Mouse (Mus musculus) lung, adult 2 months (tissue): ENCODE measurements around the gene Psmd1.

Experiments
- CTCF ChIP-seq: fragments of 200-500 bp; IDR thresholded peaks from 2 replicates; pipeline ENCODE4 v1.5.1; 2011; ENCODE audit warnings: mild to moderate bottlenecking, low read length, control low read depth; ENCODE audit not compliant: insufficient read depth
- POLR2A ChIP-seq: fragments of 200-500 bp; IDR thresholded peaks from 2 replicates; pipeline ENCODE4 v1.6.1; 2011; ENCODE audit warnings: low read depth, mild to moderate bottlenecking, control low read depth, low read length, borderline replicate concordance; ENCODE audit errors: extremely low read depth

- TF ChIP-seq POLR2A, result no peak
- TF ChIP-seq CTCF, result no peak
Observed at GRCm38 (mm10) chr1:86111779-86112178, 47.6 kb downstream of the Psmd1 start, which contains the start of gene Htr2b.
